Mouse (Mus musculus) hindbrain, embryonic 16.5 days (tissue): ENCODE results near the gene Ets1. TPM values are rescaled to one million over a fixed set of nuclear protein-coding genes. Genes with fewer than 3 reads are reported as not detected.

Experiments used
- ATAC-seq: fragments of 200-750 bp; cut with Nextera tagmentation; 2 replicates; pipeline ENCODE4 v1.8.0; 2017; ENCODE audit warnings: moderate TSS enrichment, moderate library complexity
- H3K27ac ChIP-seq: fragments of 300-500 bp; sonication (generic); 2 replicates; pipeline ENCODE4 v1.5.1; 2014; ENCODE audit warnings: low read depth, mild to moderate bottlenecking, control low read depth, low read length, moderate library complexity
- H3K27me3 ChIP-seq: fragments of 300-500 bp; sonication (generic); replicated peaks from 2 replicates; pipeline ENCODE4 v1.6.1; 2014; ENCODE audit warnings: low read length; ENCODE audit not compliant: control insufficient read depth, insufficient read depth
- H3K36me3 ChIP-seq: fragments of 300-500 bp; sonication (generic); 2 replicates; pipeline ENCODE4 v1.6.1; 2014; ENCODE audit warnings: mild to moderate bottlenecking, low read length, moderate library complexity, mixed read lengths; ENCODE audit not compliant: control insufficient read depth, insufficient read depth
- H3K4me1 ChIP-seq: fragments of 300-500 bp; sonication (generic); 2 replicates; pipeline ENCODE4 v1.6.1; 2014; ENCODE audit warnings: low read depth, low read length; ENCODE audit not compliant: control insufficient read depth, insufficient read depth
- H3K4me2 ChIP-seq: fragments of 300-500 bp; sonication (generic); 2 replicates; pipeline ENCODE4 v1.6.1; 2014; ENCODE audit warnings: mild to moderate bottlenecking, low read length, control low read depth, moderate library complexity
- H3K4me3 ChIP-seq: fragments of 300-500 bp; sonication (generic); 2 replicates; pipeline ENCODE4 v1.5.1; 2014; ENCODE audit warnings: mild to moderate bottlenecking, low read length, control low read depth, moderate library complexity
- H3K9ac ChIP-seq: fragments of 300-500 bp; sonication (generic); 2 replicates; pipeline ENCODE4 v1.6.1; 2014; ENCODE audit warnings: low read depth, mild to moderate bottlenecking, control low read depth, low read length, moderate library complexity
- H3K9me3 ChIP-seq: fragments of 300-500 bp; sonication (generic); 2 replicates; pipeline ENCODE4 v1.6.1; 2014; ENCODE audit warnings: mild to moderate bottlenecking, low read length, moderate library complexity; ENCODE audit not compliant: control insufficient read depth
- WGBS: fragments of 180-500 bp; shearing (Covaris S2); extraction: QIAGEN DNeasy Blood & Tissue Kit; methylation state at CpG from one replicate; pipeline ENCODE4 v1.1.7; 2014; 5-methylcytosine and 5-hydroxymethylcytosine counted together
- polyA plus RNA-seq: library from polyadenylated mRNA; unstranded; fragments of >200 nt; fragmentation: Nextera tagmentation; extraction: Ambion mirVana; gene quantifications from 2 replicates; pipeline ENCODE4 v1.2.1, GENCODE M21; 2015

The Ets1 gene
- polyA plus RNA-seq, 1 experiment from 2014 or later: 15.6 TPM

GRCm38 (mm10) chr9:32724131-32724825 is 88.3 kb downstream of the Ets1 start:
- no peak overlapping the region for H3K27ac ChIP-seq
- no peaks in the 10 kb centered on the region for H3K36me3 ChIP-seq
- H3K9ac ChIP-seq: no peak overlapping the region
- no peak overlapping the region for H3K4me2 ChIP-seq
- no peak overlapping the region for H3K4me3 ChIP-seq
- 91% methylated on average over 7 of the region's 7 CpGs for WGBS
- no peaks in the 10 kb centered on the region; the same call in 1 of the 2 replicates for H3K4me1 ChIP-seq
- no peaks in the 10 kb centered on the region; the same call in 1 of the 2 replicates for H3K27me3 ChIP-seq
- H3K9me3 ChIP-seq: no peaks in the 10 kb centered on the region
- ATAC-seq: no peak

GRCm38 (mm10) chr9:32725902-32726301 is 89.9 kb downstream of the Ets1 start:
- no peaks in the 10 kb centered on the region for H3K36me3 ChIP-seq
- H3K27ac ChIP-seq: no peak overlapping the region
- ATAC-seq: no peak
- no peaks in the 10 kb centered on the region for H3K4me1 ChIP-seq
- H3K9me3 ChIP-seq: no peaks in the 10 kb centered on the region
- no peak overlapping the region for H3K4me2 ChIP-seq
- H3K9ac ChIP-seq: no peak overlapping the region
- H3K4me3 ChIP-seq: no peak overlapping the region
- 89% methylated on average over 4 of the region's 4 CpGs for WGBS
- no peaks in the 10 kb centered on the region for H3K27me3 ChIP-seq

- 85% methylated on average over 4 of the region's 4 CpGs for WGBS
These were observed 90.6 kb downstream of the Ets1 start for GRCm38 (mm10) chr9:32726595-32726994.

GRCm38 (mm10) chr9:32727058-32727457 is 91.0 kb downstream of the Ets1 start:
- Histone ChIP-seq H3K4me1 (no peaks in the 10 kb centered on the region), H3K4me2 (no peak overlapping the region), H3K27ac (no peak overlapping the region), H3K36me3 (no peaks in the 10 kb centered on the region), H3K27me3 (no peaks in the 10 kb centered on the region), H3K9ac (no peak overlapping the region), H3K9me3 (no peaks in the 10 kb centered on the region), H3K4me3 (no peak overlapping the region)
- WGBS: 93% methylated on average over 2 of the region's 2 CpGs
- ATAC-seq: no peak

More at GRCm38 (mm10) chr9:32726595-32726994, 90.6 kb downstream of the Ets1 start:
- H3K4me3 ChIP-seq: no peak overlapping the region
- H3K36me3 ChIP-seq: no peaks in the 10 kb centered on the region
- no peaks in the 10 kb centered on the region for H3K9me3 ChIP-seq
- H3K4me2 ChIP-seq: no peak overlapping the region
- H3K4me1 ChIP-seq: no peaks in the 10 kb centered on the region
- no peak for ATAC-seq
- no peaks in the 10 kb centered on the region for H3K27me3 ChIP-seq
- H3K27ac ChIP-seq: no peak overlapping the region
- no peak overlapping the region for H3K9ac ChIP-seq

GRCm38 (mm10) chr9:32728306-32728705 is 92.3 kb downstream of the Ets1 start:
- Histone ChIP-seq H3K4me2 (no peak overlapping the region), H3K9ac (no peak overlapping the region), H3K36me3 (no peaks in the 10 kb centered on the region), H3K9me3 (no peaks in the 10 kb centered on the region), H3K27ac (no peak overlapping the region), H3K4me1 (no peaks in the 10 kb centered on the region), H3K27me3 (no peaks in the 10 kb centered on the region), H3K4me3 (no peak overlapping the region)
- WGBS: 60% methylated on average over 7 of the region's 7 CpGs
- ATAC-seq: no peak

GRCm38 (mm10) chr9:32728806-32729205 is 92.8 kb downstream of the Ets1 start:
- no peak overlapping the region for H3K4me2 ChIP-seq
- ATAC-seq: no peak
- no peaks in the 10 kb centered on the region for H3K4me1 ChIP-seq
- H3K9ac ChIP-seq: no peak overlapping the region
- no peaks in the 10 kb centered on the region for H3K27me3 ChIP-seq
- H3K36me3 ChIP-seq: no peaks in the 10 kb centered on the region
- no peak overlapping the region for H3K4me3 ChIP-seq
- no peak overlapping the region for H3K27ac ChIP-seq
- WGBS: 53% methylated on average over 4 of the region's 4 CpGs
- no peaks in the 10 kb centered on the region for H3K9me3 ChIP-seq

GRCm38 (mm10) chr9:32729207-32729606 is 93.2 kb downstream of the Ets1 start:
- no peaks in the 10 kb centered on the region for H3K27me3 ChIP-seq
- no peaks in the 10 kb centered on the region for H3K4me1 ChIP-seq
- H3K36me3 ChIP-seq: no peaks in the 10 kb centered on the region
- H3K9me3 ChIP-seq: no peaks in the 10 kb centered on the region
- no peak overlapping the region for H3K4me2 ChIP-seq
- H3K9ac ChIP-seq: no peak overlapping the region
- H3K27ac ChIP-seq: no peak overlapping the region
- H3K4me3 ChIP-seq: no peak overlapping the region
- WGBS: 91% methylated on average over 4 of the region's 4 CpGs
- ATAC-seq: no peak

- H3K27me3 ChIP-seq: no peaks in the 10 kb centered on the region
- ATAC-seq: no peak
- no peaks in the 10 kb centered on the region for H3K36me3 ChIP-seq
- H3K27ac ChIP-seq: no peak overlapping the region
- H3K4me2 ChIP-seq: no peak overlapping the region
- H3K9me3 ChIP-seq: no peaks in the 10 kb centered on the region
- H3K9ac ChIP-seq: no peak overlapping the region
- no peaks in the 10 kb centered on the region for H3K4me1 ChIP-seq
- WGBS: 83% methylated on average over 9 of the region's 9 CpGs
- H3K4me3 ChIP-seq: no peak overlapping the region
These were observed 94.1 kb downstream of the Ets1 start for GRCm38 (mm10) chr9:32730001-32730655.

GRCm38 (mm10) chr9:32730656-32731590 is 94.9 kb downstream of the Ets1 start:
- Histone ChIP-seq H3K27ac (no peak overlapping the region), H3K4me3 (no peak overlapping the region), H3K4me2 (no peak overlapping the region), H3K9ac (no peak overlapping the region), H3K27me3 (no peaks in the 10 kb centered on the region), H3K4me1 (no peaks in the 10 kb centered on the region), H3K36me3 (no peaks in the 10 kb centered on the region), H3K9me3 (no peaks in the 10 kb centered on the region)
- no peak for ATAC-seq
- 88% methylated on average over 13 of the region's 13 CpGs for WGBS
